Mouse (Mus musculus): ENCODE data around the gene Pten.

GRCm38 (mm10) chr19:32781305-32782071, 24.2 kb downstream of the Pten start:
- TF ChIP-seq CTCF (IDR thresholded peaks at IDR 0.05) (no peak), EP300 (IDR thresholded peaks at IDR 0.05) (no peak)
